ENCODE assay signal across 9 mouse cellular contexts in genomic region chr10:75303324-75304048, GRCm38 (mm10). TPM values are rescaled to one million over a fixed set of nuclear protein-coding genes. Genes with fewer than 3 reads are reported as not detected.
DNase-seq lines count a peak whose midpoint lies in the region.
"Had no signal": no experiment of that assay in that cellular context is flagged by ENCODE, and none has a peak within 500 bp of the region (broad histone marks: within the 10 kb centered on the region; RNA-seq: fewer than 3 reads in every experiment).

No protein-coding gene starts in this region.

- DNase-seq in heart, embryonic 10.5 days (ENCODE audit: low spot score): no peak
- DNase-seq in heart, adult 11 months: no peak
- peak; percentile 20 for DNase-seq in thymus, postnatal 0 days (ENCODE audit: low spot score)
- DNase-seq in thymus, postnatal 36 days: no peak
- peak; percentile 82 for DNase-seq in layer of hippocampus, adult 8-10 months (ENCODE audit: low spot score in 2 of 2)
- DNase-seq in right cerebral cortex, postnatal 10 days (ENCODE audit: low spot score in 2 of 2): peak; percentile 79 to 86
- DNase-seq in lung, postnatal 14 days: no peak
- no peak for DNase-seq in kidney, postnatal 4 days

- H3K4me1 ChIP-seq in heart, embryonic 10.5 days: peaks cover 30% of the 10 kb centered on the region

- 79% methylated on average over 8 of the region's 8 CpGs for WGBS in heart, embryonic 10.5 days

- no peak overlapping the region for H3K4me3 ChIP-seq in heart, embryonic 10.5 days

- no peaks in the 10 kb centered on the region for H3K9me3 ChIP-seq in heart, embryonic 10.5 days

- H3K27me3 ChIP-seq in heart, embryonic 10.5 days (ENCODE audit: insufficient read depth, poor library complexity, severe bottlenecking): no peaks in the 10 kb centered on the region

- H3K27ac ChIP-seq in heart, embryonic 10.5 days: peak overlapping the region; percentile 73
- H3K27ac ChIP-seq: macrophage had no signal

- H3K36me3 ChIP-seq in heart, embryonic 10.5 days: peaks cover 37% of the 10 kb centered on the region

RNA-seq across cellular contexts. Expression of gene Adora2a, which starts 13.2 kb away (rescaled TPM):
- 3.5 and 3.6 TPM in 2 replicates for polyA plus RNA-seq in heart, embryonic 10.5 days (2016; fragmentation: Nextera tagmentation; extraction: Ambion mirVana)
- polyA plus RNA-seq in thymus, postnatal 0 days (2015; fragmentation: Nextera tagmentation; extraction: Ambion mirVana): 6.9 and 7.3 TPM in 2 replicates
- 1 to 10 TPM; 1.1 to 2.7 (median 1.9) TPM for total RNA-seq in layer of hippocampus, adult 8-10 months (2022)

Comparison
In these comparisons a context has a peak if more than half of its experiments do, and no peak if none do; other contexts are left out.
1. DNase-seq: peak in thymus, postnatal 0 days (single experiment), layer of hippocampus, adult 8-10 months (2 of 2) and right cerebral cortex, postnatal 10 days (2 of 2); none in heart, embryonic 10.5 days (single experiment), heart, adult 11 months (single experiment), thymus, postnatal 36 days (0 of 2), lung, postnatal 14 days (single experiment) and kidney, postnatal 4 days (0 of 2).